Mouse (Mus musculus) gastrocnemius, adult 2 months (tissue): ENCODE results near the gene Smarcd2. TPM values are rescaled to one million over a fixed set of nuclear protein-coding genes. Genes with fewer than 3 reads are reported as not detected.

Experiments
- DNase-seq: peaks from one replicate; pipeline ENCODE4 v3.0.0; 2022
- H3K27ac ChIP-seq: fragments of 200-600 bp; 2 replicates; pipeline ENCODE4 v1.8.1; 2022; ENCODE audit warnings: mild to moderate bottlenecking
- H3K4me3 ChIP-seq: fragments of 200-600 bp; 2 replicates; pipeline ENCODE4 v1.8.1; 2022; ENCODE audit warnings: mild to moderate bottlenecking, moderate library complexity
- CTCF ChIP-seq: fragments of 200-600 bp; IDR thresholded peaks from 2 replicates; pipeline ENCODE4 v1.8.1; 2022; ENCODE audit warnings: antibody characterized with exemption, mild to moderate bottlenecking, moderate library complexity
- intact Hi-C: fragments of 180-260 bp; cut with DNase I; formaldehyde crosslinking; loops from one replicate; pipeline ENCODE4 v1.15.1; 2025
- total RNA-seq, 2 experiments: library from RNA; stranded (reverse); gene quantifications; 2 replicates each; pipeline ENCODE4 v1.2.3; 2021

Smarcd2 gene
- total RNA-seq, 2 experiments from 2014 or later = 10.8 to 12.8 TPM

GRCm38 (mm10) chr11:106214856-106215255 is 57.9 kb downstream of the Smarcd2 start:
- TF ChIP-seq CTCF = no peak
- no peak for DNase-seq
- H3K4me3 ChIP-seq = peak overlapping the region; percentile 94
- H3K27ac ChIP-seq = no peak overlapping the region; the same call in 1 of the 2 replicates
- intact Hi-C loops = loop anchor here (5.0 kb wide), 2 partner anchors 42 to 57 kb away; partner anchors contain the start of genes Ftsj3, Psmc5 and Smarcd2

Other genes starting within 250 kb of the Smarcd2 start
- gene Dcaf7, start 236.1 kb downstream of the Smarcd2 start, total RNA-seq = 10 to 100 TPM; 23.9 to 28.2 TPM
- 10 to 100 TPM; 33.5 to 50.1 TPM for gene Taco1, start 206.9 kb downstream of the Smarcd2 start, total RNA-seq
- 10 to 100 TPM; 23.2 to 25.7 TPM for gene Map3k3, start 188.4 kb downstream of the Smarcd2 start, total RNA-seq
- not detected for gene Gm10840, start 112.1 kb downstream of the Smarcd2 start, total RNA-seq
- gene Limd2, start 112.1 kb downstream of the Smarcd2 start, total RNA-seq = 1 to 10 TPM; 1.3 to 1.7 TPM
- 10 to 100 TPM; 10.0 to 10.5 TPM for gene Strada, start 70.8 kb downstream of the Smarcd2 start, total RNA-seq
- gene Ccdc47, start 56.6 kb downstream of the Smarcd2 start, total RNA-seq = 10 to 100 TPM; 68.3 to 78.9 TPM
- gene Ddx42, start 56.0 kb downstream of the Smarcd2 start, total RNA-seq = 10 to 100 TPM; 24.3 to 24.7 TPM
- 10 to 100 TPM; 21.9 to 22.3 TPM for gene Ftsj3, start 16.9 kb downstream of the Smarcd2 start, total RNA-seq
- gene Psmc5, start 16.8 kb downstream of the Smarcd2 start, total RNA-seq = 100 to 1,000 TPM; 121 to 132 TPM
- under 1 TPM; 0.08 TPM for gene Tcam1, start 3.7 kb upstream of the Smarcd2 start, total RNA-seq
- not detected for gene Gh, start 28.9 kb upstream of the Smarcd2 start, total RNA-seq
- gene Cd79b, start 41.8 kb upstream of the Smarcd2 start, total RNA-seq = under 1 TPM; 0.28 to 0.64 TPM
- gene Scn4a, start 80.3 kb upstream of the Smarcd2 start, total RNA-seq = 100 to 1,000 TPM; 439 to 468 TPM
- 1 to 10 TPM; 3.9 to 6.5 TPM for gene Prr29, start 92.5 kb upstream of the Smarcd2 start, total RNA-seq
- gene Icam2, start 115.1 kb upstream of the Smarcd2 start, total RNA-seq = 1 to 10 TPM; 4.2 to 6.2 TPM
- 1 to 10 TPM; 7.3 to 9.2 TPM for gene Ern1, start 214.9 kb upstream of the Smarcd2 start, total RNA-seq